Mouse (Mus musculus) testis, adult 2 months (tissue): ENCODE results near the gene Trim8. TPM values are rescaled to one million over a fixed set of nuclear protein-coding genes. Genes with fewer than 3 reads are reported as not detected.

Source experiments
- H3K27ac ChIP-seq: fragments of 200-500 bp; 2 replicates; pipeline ENCODE4 v1.5.1; 2012; ENCODE audit warnings: low read depth, low read length; ENCODE audit not compliant: control insufficient read depth, insufficient read depth
- H3K27me3 ChIP-seq: fragments of 200-500 bp; 2 replicates; pipeline ENCODE4 v1.6.1; 2012; ENCODE audit warnings: mild to moderate bottlenecking, low read length, moderate library complexity; ENCODE audit not compliant: control insufficient read depth, insufficient read depth
- H3K36me3 ChIP-seq: fragments of 200-500 bp; 2 replicates; pipeline ENCODE4 v1.6.1; 2012; ENCODE audit warnings: mild to moderate bottlenecking, low read length; ENCODE audit not compliant: control insufficient read depth, insufficient read depth
- H3K4me1 ChIP-seq: fragments of 200-500 bp; 2 replicates; pipeline ENCODE4 v1.6.1; 2012; ENCODE audit warnings: low read length; ENCODE audit not compliant: control insufficient read depth, insufficient read depth
- H3K4me3 ChIP-seq: fragments of 200-500 bp; 2 replicates; pipeline ENCODE4 v1.5.1; 2012; ENCODE audit warnings: low read depth, mild to moderate bottlenecking, low read length, moderate library complexity, mixed read lengths; ENCODE audit not compliant: control insufficient read depth
- CTCF ChIP-seq: fragments of 200-500 bp; IDR thresholded peaks from 2 replicates; pipeline ENCODE4 v1.5.1; 2012; ENCODE audit warnings: low read depth, mild to moderate bottlenecking, inconsistent platforms, low read length, moderate library complexity; ENCODE audit not compliant: control insufficient read depth, insufficient read depth, insufficient replicate concordance
- POLR2A ChIP-seq: fragments of 200-500 bp; IDR thresholded peaks from 2 replicates; pipeline ENCODE4 v1.6.1; 2012; ENCODE audit warnings: low read depth, mild to moderate bottlenecking, inconsistent platforms, low read length, moderate library complexity; ENCODE audit not compliant: control insufficient read depth
- polyA plus RNA-seq: library from polyadenylated mRNA; depleted of rRNA; stranded (reverse); fragments of >200 nt; gene quantifications from 2 replicates; pipeline ENCODE4 v1.2.3, GENCODE M21; 2012; rRNA removed

Gene Trim8
- 2.1 and 2.6 TPM in 2 replicates for polyA plus RNA-seq

GRCm38 (mm10) chr19:46501401-46502068 lies at the start of gene Trim8:
Gene Trim8 (plus strand): TSS chr19:46501702.
- H3K27ac ChIP-seq, result peak within 1 kb of the TSS; percentile 62
- no peaks in the 10 kb centered on the region for H3K36me3 ChIP-seq
- peaks cover 24% of the 10 kb centered on the region for H3K4me1 ChIP-seq
- TF ChIP-seq POLR2A (no peak), CTCF (no peak)
- peak within 1 kb of the TSS; percentile 94 for H3K4me3 ChIP-seq
- H3K27me3 ChIP-seq, result no peaks in the 10 kb centered on the region

- Histone ChIP-seq H3K4me3 (no peak overlapping the region), H3K36me3 (peaks cover 4% of the 10 kb centered on the region; the same call in 1 of the 2 replicates), H3K27ac (no peak overlapping the region), H3K4me1 (no peaks in the 10 kb centered on the region; the same call in 1 of the 2 replicates), H3K27me3 (no peaks in the 10 kb centered on the region)
- no peak for TF ChIP-seq POLR2A
- TF ChIP-seq CTCF, result peak; percentile 56; the same call in 1 of the 2 replicates
Observed at GRCm38 (mm10) chr19:46452052-46452827, 49.3 kb upstream of the Trim8 start.

GRCm38 (mm10) chr19:46452916-46453315 lies 48.6 kb upstream of the Trim8 start:
- Histone ChIP-seq H3K4me3 (no peak overlapping the region), H3K27me3 (no peaks in the 10 kb centered on the region), H3K36me3 (peaks cover 4% of the 10 kb centered on the region), H3K4me1 (no peaks in the 10 kb centered on the region; the same call in 1 of the 2 replicates), H3K27ac (no peak overlapping the region)
- no peak for TF ChIP-seq POLR2A
- TF ChIP-seq CTCF, result no peak

- no peaks in the 10 kb centered on the region for H3K27me3 ChIP-seq
- H3K27ac ChIP-seq, result 0 out of 2 replicates have a peak overlapping the region, but pooled peaks have one; percentile 25
- TF ChIP-seq CTCF, result no peak
- TF ChIP-seq POLR2A, result no peak
- no peaks in the 10 kb centered on the region; the same call in 1 of the 2 replicates for H3K4me1 ChIP-seq
- no peak overlapping the region for H3K4me3 ChIP-seq
- peaks cover 4% of the 10 kb centered on the region for H3K36me3 ChIP-seq
Observed at GRCm38 (mm10) chr19:46454126-46454880, 47.2 kb upstream of the Trim8 start.

GRCm38 (mm10) chr19:46455032-46455431 lies 46.5 kb upstream of the Trim8 start:
- Histone ChIP-seq H3K4me1 (no peaks in the 10 kb centered on the region; the same call in 1 of the 2 replicates), H3K4me3 (no peak overlapping the region), H3K27me3 (no peaks in the 10 kb centered on the region), H3K27ac (no peak overlapping the region), H3K36me3 (peaks cover 4% of the 10 kb centered on the region)
- TF ChIP-seq CTCF (no peak), POLR2A (no peak)

- Histone ChIP-seq H3K4me1 (no peaks in the 10 kb centered on the region; the same call in 1 of the 2 replicates), H3K36me3 (peaks cover 4% of the 10 kb centered on the region), H3K27ac (no peak overlapping the region), H3K27me3 (no peaks in the 10 kb centered on the region), H3K4me3 (no peak overlapping the region)
- TF ChIP-seq CTCF, result no peak
- no peak for TF ChIP-seq POLR2A
Observed at GRCm38 (mm10) chr19:46455556-46455955, 45.9 kb upstream of the Trim8 start.
